Mouse (Mus musculus): ENCODE measurements at regions not wholly inside any gene's neighbourhood (a gene's known extent, or its start where the extent isn't known, plus 50 kb on each side); places are given as distances from the start of the nearest gene placed in this dataset.
"Not testable (repeated sequence)": the region's sequence is repeated elsewhere in the genome, so short reads cannot be mapped to it uniquely, and the experiment has no call there.

GRCm38 (mm10) chr3:6871752-6872151 lies 251.5 kb upstream of the 1700008P02Rik start:
- Histone ChIP-seq H3K36me3 (no peaks in the 10 kb centered on the region), H3K9ac (no peak overlapping the region), H3K4me1 (replicated peaks) (no peaks in the 10 kb centered on the region), H3K9me3 (no peaks in the 10 kb centered on the region), H3K27me3 (no peaks in the 10 kb centered on the region), H3K4me2 (no peak overlapping the region), H3K4me3 (no peak overlapping the region), H3K27ac (replicated peaks) (no peak overlapping the region)
- 77% methylated on average over 2 of the region's 2 CpGs for WGBS
- no peak for ATAC-seq (ENCODE audit: low FRiP score, low read depth)

- ATAC-seq (ENCODE audit: low FRiP score, low read depth) = no peak
Observed at GRCm38 (mm10) chr3:6866148-6866483, 245.9 kb upstream of the 1700008P02Rik start.

DNA sequence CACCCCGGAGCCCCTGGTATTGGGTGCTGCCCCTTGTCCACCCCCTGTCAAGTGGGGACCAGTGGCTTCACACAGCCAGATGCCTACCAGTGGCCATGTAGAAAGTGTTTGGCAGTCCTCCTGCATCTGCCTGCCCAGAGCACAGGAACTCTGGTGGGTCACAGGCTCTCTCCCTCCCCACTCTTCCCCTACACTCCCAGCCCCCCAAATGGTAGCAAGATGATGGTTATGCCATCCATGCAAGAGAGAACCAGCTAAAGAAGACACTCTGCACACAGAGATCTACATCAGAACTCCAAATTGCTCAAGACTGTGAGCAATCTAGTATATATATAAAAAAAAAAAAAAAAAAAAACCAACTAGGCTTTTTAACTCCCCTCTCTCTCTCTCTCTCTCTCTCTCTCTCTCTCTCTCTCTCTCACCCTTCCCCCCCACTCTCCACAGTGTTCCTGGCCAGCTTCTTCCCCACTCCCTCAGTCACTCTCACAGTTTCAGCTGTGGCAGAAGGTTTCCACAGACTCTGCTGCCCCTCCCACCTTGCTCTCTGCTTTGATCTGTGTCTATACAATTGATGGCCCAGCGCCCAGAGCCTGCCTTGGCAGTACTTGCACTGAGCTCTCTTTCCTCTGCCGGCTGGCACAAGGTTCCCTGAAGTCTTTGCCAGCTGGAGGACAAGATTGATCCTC lies 245.4 kb upstream of the 1700008P02Rik start:
- no peak overlapping the region for H3K4me2 ChIP-seq
- no peaks in the 10 kb centered on the region for H3K27me3 ChIP-seq
- H3K4me1 ChIP-seq (replicated peaks) = no peaks in the 10 kb centered on the region
- ATAC-seq (ENCODE audit: low FRiP score, low read depth) = peak; percentile 96
- H3K9me3 ChIP-seq = no peaks in the 10 kb centered on the region
- H3K4me3 ChIP-seq = no peak overlapping the region
- no peak overlapping the region for H3K27ac ChIP-seq (replicated peaks)
- no peaks in the 10 kb centered on the region for H3K36me3 ChIP-seq
- WGBS = 59% methylated on average over 3 of the region's 3 CpGs
- H3K9ac ChIP-seq = no peak overlapping the region

More at GRCm38 (mm10) chr3:6866148-6866483, 245.9 kb upstream of the 1700008P02Rik start:
- Histone ChIP-seq H3K4me3 (no peak overlapping the region), H3K9me3 (no peaks in the 10 kb centered on the region), H3K4me2 (no peak overlapping the region), H3K27me3 (no peaks in the 10 kb centered on the region), H3K27ac (replicated peaks) (no peak overlapping the region), H3K36me3 (no peaks in the 10 kb centered on the region), H3K4me1 (replicated peaks) (no peaks in the 10 kb centered on the region), H3K9ac (no peak overlapping the region)

GRCm38 (mm10) chr3:6859866-6860180 lies 239.6 kb upstream of the 1700008P02Rik start:
- H3K9me3 ChIP-seq = no peaks in the 10 kb centered on the region
- H3K27ac ChIP-seq (replicated peaks) = no peak overlapping the region
- no peak overlapping the region for H3K4me3 ChIP-seq
- WGBS = 62% methylated on average over 2 of the region's 2 CpGs
- no peaks in the 10 kb centered on the region for H3K27me3 ChIP-seq
- H3K4me2 ChIP-seq = no peak overlapping the region
- H3K36me3 ChIP-seq = no peaks in the 10 kb centered on the region
- H3K4me1 ChIP-seq (replicated peaks) = no peaks in the 10 kb centered on the region
- no peak overlapping the region for H3K9ac ChIP-seq
- no peak for ATAC-seq (ENCODE audit: low FRiP score, low read depth)

DNA sequence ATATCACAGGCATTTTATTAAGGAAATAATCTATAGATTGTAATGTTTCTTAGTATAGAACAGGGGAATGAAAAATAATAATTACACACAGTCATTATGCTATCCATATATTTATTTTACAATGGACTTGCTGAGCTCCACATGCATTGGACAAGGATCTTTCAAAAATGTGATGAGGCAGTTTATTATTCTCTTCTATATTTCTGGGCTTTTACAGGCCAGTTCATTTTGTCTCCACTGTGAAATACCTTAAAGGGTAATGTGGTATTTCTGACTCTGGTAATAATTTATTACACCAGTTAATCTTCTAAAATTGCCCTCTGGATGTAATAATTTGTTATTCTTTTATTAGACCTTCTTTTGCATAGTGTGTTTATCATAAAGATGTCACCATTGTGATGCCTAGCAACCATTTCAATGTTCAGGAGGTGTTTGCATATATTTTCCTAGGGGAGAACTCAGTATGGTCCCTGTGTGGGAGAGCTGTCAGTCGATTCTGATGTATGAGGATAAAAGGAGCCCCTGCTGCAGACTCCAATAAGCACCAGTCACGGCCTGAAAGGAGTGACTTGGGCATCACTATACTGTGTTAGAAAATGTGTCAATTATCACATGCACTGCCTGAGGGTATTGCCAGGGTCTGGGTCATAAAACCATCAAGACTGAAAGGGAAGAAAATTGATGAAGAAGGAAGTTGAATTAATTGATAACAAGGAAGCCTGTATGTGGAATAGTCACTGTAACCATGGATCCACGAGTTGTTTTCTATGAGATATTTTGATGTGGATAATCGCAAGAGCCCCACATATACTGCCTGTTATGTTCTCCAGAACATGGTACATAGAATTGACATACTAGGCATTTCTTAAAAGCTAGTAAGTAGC lies 239.0 kb upstream of the 1700008P02Rik start:
- Histone ChIP-seq H3K4me3 (no peak overlapping the region), H3K4me2 (no peak overlapping the region), H3K9me3 (no peaks in the 10 kb centered on the region), H3K9ac (no peak overlapping the region), H3K36me3 (no peaks in the 10 kb centered on the region), H3K27ac (replicated peaks) (no peak overlapping the region), H3K27me3 (no peaks in the 10 kb centered on the region), H3K4me1 (replicated peaks) (no peaks in the 10 kb centered on the region)
- 23% methylated on average over 4 of the region's 4 CpGs for WGBS
- ATAC-seq (ENCODE audit: low FRiP score, low read depth) = peak; percentile 74; the same call in 1 of the 2 replicates

GRCm38 (mm10) chr3:6819332-6819731 lies 199.1 kb upstream of the 1700008P02Rik start:
- no peak overlapping the region for H3K4me2 ChIP-seq
- no peaks in the 10 kb centered on the region for H3K4me1 ChIP-seq (replicated peaks)
- H3K27me3 ChIP-seq = no peaks in the 10 kb centered on the region
- no peak overlapping the region for H3K9ac ChIP-seq
- no peak for ATAC-seq (ENCODE audit: low FRiP score, low read depth)
- H3K9me3 ChIP-seq = no peaks in the 10 kb centered on the region
- H3K27ac ChIP-seq (replicated peaks) = no peak overlapping the region
- 72% methylated on average over 7 of the region's 7 CpGs for WGBS
- H3K36me3 ChIP-seq = no peaks in the 10 kb centered on the region
- no peak overlapping the region for H3K4me3 ChIP-seq

DNA sequence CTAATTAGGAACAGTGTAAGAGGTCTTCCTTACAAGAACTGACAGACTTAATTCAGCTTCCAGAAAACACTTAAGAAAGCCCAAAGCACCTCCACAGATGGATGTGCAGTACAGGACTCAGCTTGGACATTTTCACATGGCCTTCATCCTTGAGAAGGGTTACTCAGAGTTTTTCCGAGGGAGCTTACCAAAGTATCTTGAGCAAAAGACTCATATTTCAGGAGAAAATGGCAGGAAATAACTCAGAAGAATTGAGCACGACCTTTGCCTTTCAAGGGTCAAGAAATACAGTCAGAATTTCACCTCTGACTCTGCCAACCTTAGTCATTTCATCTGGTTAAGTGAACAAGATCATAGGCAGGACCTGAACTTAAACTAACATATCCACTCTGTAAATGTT lies 192.1 kb upstream of the 1700008P02Rik start:
- H3K4me2 ChIP-seq = no peak overlapping the region
- H3K4me1 ChIP-seq (replicated peaks) = no peaks in the 10 kb centered on the region
- H3K27ac ChIP-seq (replicated peaks) = no peak overlapping the region
- 65% methylated on average over 2 of the region's 2 CpGs for WGBS
- H3K4me3 ChIP-seq = no peak overlapping the region
- no peak for ATAC-seq (ENCODE audit: low FRiP score, low read depth)
- no peaks in the 10 kb centered on the region for H3K36me3 ChIP-seq
- H3K9ac ChIP-seq = no peak overlapping the region
- no peaks in the 10 kb centered on the region for H3K9me3 ChIP-seq
- H3K27me3 ChIP-seq = no peaks in the 10 kb centered on the region

DNA sequence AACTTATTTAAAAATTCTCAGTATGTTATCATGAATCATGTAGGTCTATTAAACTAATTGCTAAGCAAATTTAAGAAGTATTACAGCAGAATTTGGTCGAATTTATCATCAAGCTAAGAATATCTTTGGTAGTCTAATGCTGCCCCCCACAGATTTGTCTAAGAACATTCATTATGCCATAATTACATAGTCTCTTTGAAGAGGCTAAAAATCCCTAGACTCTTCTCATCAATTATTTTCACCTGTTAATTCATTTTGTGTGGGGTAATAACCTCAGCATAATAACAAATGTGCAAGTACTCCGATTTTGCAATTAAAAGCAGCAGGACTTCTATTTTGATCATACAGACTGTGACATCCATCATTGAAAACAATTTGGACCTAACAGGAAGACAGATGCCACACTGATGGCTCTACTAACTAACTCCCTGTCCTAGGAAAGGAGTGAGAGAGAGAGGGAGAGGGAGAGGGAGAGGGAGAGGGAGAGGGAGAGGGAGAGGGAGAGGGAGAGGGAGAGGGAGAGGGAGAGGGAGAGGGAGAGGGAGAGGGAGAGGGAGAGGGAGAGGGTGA lies 189.2 kb upstream of the 1700008P02Rik start:
- Histone ChIP-seq H3K9ac (no peak overlapping the region), H3K9me3 (no peaks in the 10 kb centered on the region), H3K27me3 (no peaks in the 10 kb centered on the region), H3K27ac (replicated peaks) (no peak overlapping the region), H3K4me1 (replicated peaks) (no peaks in the 10 kb centered on the region), H3K36me3 (no peaks in the 10 kb centered on the region), H3K4me2 (no peak overlapping the region), H3K4me3 (no peak overlapping the region)
- 39% methylated on average over 2 of the region's 2 CpGs for WGBS
- no peak for ATAC-seq (ENCODE audit: low FRiP score, low read depth)

DNA sequence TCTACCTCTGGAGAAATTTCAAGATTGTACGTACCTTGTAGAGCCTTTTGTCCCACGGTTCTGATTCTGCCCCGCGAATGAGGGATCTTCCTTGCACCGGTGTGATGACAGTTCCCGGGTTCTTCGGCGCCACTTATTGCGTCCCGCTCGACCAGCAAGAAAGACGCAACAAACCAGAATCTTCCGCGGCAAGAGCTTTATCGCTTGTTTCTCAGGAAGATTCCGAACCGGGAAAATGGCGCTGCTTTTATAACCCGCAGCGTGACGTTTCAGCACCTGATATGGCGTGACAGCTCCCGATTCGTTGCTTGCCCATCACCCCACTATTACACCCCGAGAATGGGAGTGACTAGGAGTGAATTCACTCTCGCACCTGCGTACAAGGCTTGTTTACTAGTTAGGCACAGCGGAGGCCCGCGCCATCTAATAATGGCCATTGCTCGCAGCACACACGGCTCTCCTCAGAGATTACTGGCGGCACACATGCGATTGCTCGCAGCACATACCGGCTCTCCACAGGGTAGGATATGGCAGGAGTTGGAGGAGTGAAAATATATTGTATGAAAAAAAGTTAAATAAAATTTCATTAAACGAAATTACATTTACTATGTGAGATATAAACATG lies 180.0 kb upstream of the 1700008P02Rik start:
- H3K4me3 ChIP-seq; H3K9ac ChIP-seq; H3K4me2 ChIP-seq; H3K4me1 ChIP-seq (replicated peaks); H3K36me3 ChIP-seq; H3K9me3 ChIP-seq; ATAC-seq (ENCODE audit: low FRiP score, low read depth); H3K27me3 ChIP-seq; H3K27ac ChIP-seq (replicated peaks): not testable (repeated sequence)
- 96% methylated on average over 32 of the region's 37 CpGs for WGBS

GRCm38 (mm10) chr3:6768506-6768905 lies 148.3 kb upstream of the 1700008P02Rik start:
- Histone ChIP-seq H3K4me3 (no peak overlapping the region), H3K9me3 (no peaks in the 10 kb centered on the region), H3K4me1 (replicated peaks) (no peaks in the 10 kb centered on the region), H3K27ac (replicated peaks) (no peak overlapping the region), H3K9ac (no peak overlapping the region), H3K4me2 (no peak overlapping the region), H3K27me3 (no peaks in the 10 kb centered on the region), H3K36me3 (no peaks in the 10 kb centered on the region)
- 78% methylated on average over 2 of the region's 2 CpGs for WGBS
- no peak for ATAC-seq (ENCODE audit: low FRiP score, low read depth)

GRCm38 (mm10) chr3:6768085-6768484 lies 147.8 kb upstream of the 1700008P02Rik start:
- not testable (repeated sequence) for H3K9ac ChIP-seq; H3K4me2 ChIP-seq; ATAC-seq (ENCODE audit: low FRiP score, low read depth); H3K27ac ChIP-seq (replicated peaks); H3K36me3 ChIP-seq; H3K4me1 ChIP-seq (replicated peaks); H3K4me3 ChIP-seq; H3K27me3 ChIP-seq; H3K9me3 ChIP-seq

- ATAC-seq (ENCODE audit: low FRiP score, low read depth) = no peak
- 58% methylated on average over 1 of the region's 1 CpGs for WGBS
Observed at GRCm38 (mm10) chr3:6759172-6759571, 138.9 kb upstream of the 1700008P02Rik start.

More at GRCm38 (mm10) chr3:6759172-6759571, 138.9 kb upstream of the 1700008P02Rik start:
- H3K27ac ChIP-seq (replicated peaks) = no peak overlapping the region
- no peak overlapping the region for H3K4me3 ChIP-seq
- no peaks in the 10 kb centered on the region for H3K9me3 ChIP-seq
- H3K4me1 ChIP-seq (replicated peaks) = no peaks in the 10 kb centered on the region
- no peak overlapping the region for H3K9ac ChIP-seq
- no peaks in the 10 kb centered on the region for H3K27me3 ChIP-seq
- H3K4me2 ChIP-seq = no peak overlapping the region
- H3K36me3 ChIP-seq = no peaks in the 10 kb centered on the region
